Mouse (Mus musculus): ENCODE measurements around the gene Lyst.
"Not testable (repeated sequence)": the region's sequence is repeated elsewhere in the genome, so short reads cannot be mapped to it uniquely, and the experiment has no call there.

Lyst gene

GRCm38 (mm10) chr13:13635224-13635623 lies 45.0 kb downstream of the Lyst start:
- no peak for DNase-seq (ENCODE audit: low read depth, low spot score)

- DNase-seq (ENCODE audit: low read depth, low spot score): no peak
These were observed 47.4 kb downstream of the Lyst start for GRCm38 (mm10) chr13:13637577-13637976.

- no peak for DNase-seq (ENCODE audit: low read depth, low spot score)
These were observed 47.8 kb downstream of the Lyst start for GRCm38 (mm10) chr13:13637981-13638380.

- DNase-seq (ENCODE audit: low read depth, low spot score): no peak
These were observed 48.5 kb downstream of the Lyst start for GRCm38 (mm10) chr13:13638725-13639124.

- no peak for DNase-seq (ENCODE audit: low read depth, low spot score)
These were observed 57.1 kb downstream of the Lyst start for GRCm38 (mm10) chr13:13647296-13647695.

- DNase-seq (ENCODE audit: low read depth, low spot score): no peak
These were observed 65.3 kb downstream of the Lyst start for GRCm38 (mm10) chr13:13655453-13655852.

- DNase-seq (ENCODE audit: low read depth, low spot score): not testable (repeated sequence)
These were observed 75.9 kb downstream of the Lyst start for GRCm38 (mm10) chr13:13666103-13666502.

GRCm38 (mm10) chr13:13670669-13671068 lies 80.5 kb downstream of the Lyst start:
- DNase-seq (ENCODE audit: low read depth, low spot score): no peak

- DNase-seq (ENCODE audit: low read depth, low spot score): peak; percentile 28
These were observed 81.6 kb downstream of the Lyst start for GRCm38 (mm10) chr13:13671585-13672328.

GRCm38 (mm10) chr13:13674669-13675343 lies 84.6 kb downstream of the Lyst start:
- DNase-seq (ENCODE audit: low read depth, low spot score): no peak

GRCm38 (mm10) chr13:13677871-13678270 lies 87.7 kb downstream of the Lyst start:
- DNase-seq (ENCODE audit: low read depth, low spot score): no peak

- DNase-seq (ENCODE audit: low read depth, low spot score): no peak
These were observed 91.4 kb downstream of the Lyst start for GRCm38 (mm10) chr13:13681642-13682041.

- no peak for DNase-seq (ENCODE audit: low read depth, low spot score)
These were observed 113.3 kb downstream of the Lyst start for GRCm38 (mm10) chr13:13703476-13703875.

- peak; percentile 16 for DNase-seq (ENCODE audit: low read depth, low spot score)
These were observed 131.2 kb downstream of the Lyst start for GRCm38 (mm10) chr13:13721435-13721834.

GRCm38 (mm10) chr13:13723293-13723692 lies 133.1 kb downstream of the Lyst start:
- no peak for DNase-seq (ENCODE audit: low read depth, low spot score)

GRCm38 (mm10) chr13:13723786-13724185 lies 133.6 kb downstream of the Lyst start:
- no peak for DNase-seq (ENCODE audit: low read depth, low spot score)

GRCm38 (mm10) chr13:13739232-13739631 lies 149.0 kb downstream of the Lyst start:
- DNase-seq (ENCODE audit: low read depth, low spot score): no peak

GRCm38 (mm10) chr13:13745911-13746310 lies 155.7 kb downstream of the Lyst start:
- DNase-seq (ENCODE audit: low read depth, low spot score): no peak

- DNase-seq (ENCODE audit: low read depth, low spot score): no peak
These were observed 185.7 kb downstream of the Lyst start for GRCm38 (mm10) chr13:13775778-13776494.

- DNase-seq (ENCODE audit: low read depth, low spot score): no peak
These were observed 186.9 kb downstream of the Lyst start for GRCm38 (mm10) chr13:13777052-13777451.

GRCm38 (mm10) chr13:13777696-13778095 lies 187.5 kb downstream of the Lyst start:
- no peak for DNase-seq (ENCODE audit: low read depth, low spot score)

- no peak for DNase-seq (ENCODE audit: low read depth, low spot score)
These were observed 188.8 kb downstream of the Lyst start for GRCm38 (mm10) chr13:13778837-13779458.

All from WW6 (cell line).